Mouse (Mus musculus): ENCODE data around the gene Pcnx.
A peak's percentile ranks its signal among the peaks of the same experiment; 100 is the strongest.

Gene Pcnx

DNA sequence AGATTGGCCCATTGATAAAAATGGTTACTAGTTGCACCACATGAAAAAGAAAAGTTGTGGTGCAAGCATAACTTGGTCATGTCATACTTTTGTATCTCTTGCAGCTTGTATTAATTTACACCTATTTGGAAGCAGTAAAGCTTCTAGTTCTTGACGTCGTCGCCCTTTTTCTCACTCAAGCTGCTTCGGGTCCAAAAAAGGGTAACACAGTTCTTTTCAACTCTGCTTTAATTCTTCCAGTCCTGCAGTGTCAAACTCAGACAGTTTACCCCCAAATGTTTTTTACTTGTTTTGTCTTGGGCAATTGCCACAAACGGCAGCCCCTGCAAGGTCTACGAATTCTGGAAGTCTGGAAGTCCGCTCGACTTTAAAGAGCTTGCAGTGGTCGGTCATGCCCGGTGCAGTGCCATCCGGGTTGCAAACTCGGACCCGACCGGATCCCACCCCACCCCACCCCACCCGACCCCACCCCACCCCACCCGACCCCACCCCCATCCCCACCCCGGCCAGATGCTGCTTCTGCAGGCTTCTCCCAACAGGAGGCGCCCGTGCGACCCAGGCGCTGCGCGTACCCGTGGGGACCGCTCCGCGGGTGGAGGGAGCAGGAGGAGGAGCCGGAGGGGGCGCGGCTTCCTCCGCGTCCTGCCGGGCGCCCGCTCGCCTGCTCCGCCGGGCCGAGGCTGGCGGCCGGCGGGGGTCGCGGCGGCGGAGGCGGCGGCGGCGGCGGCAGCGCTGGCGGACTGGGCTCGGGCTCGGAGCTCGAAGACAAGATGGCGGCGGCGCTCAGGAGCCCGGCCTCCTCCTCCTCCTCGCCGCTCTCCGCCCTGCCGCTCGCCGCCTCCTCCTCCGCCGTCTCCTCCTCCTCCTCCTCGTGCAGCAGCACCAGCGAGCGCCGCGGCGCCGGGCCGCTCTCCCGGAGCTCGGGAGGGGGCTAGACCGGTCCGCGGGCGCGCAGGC is at the start of gene Pcnx:
Gene Pcnx, plus strand, starts transcription at position 673 of the 957 bp plus-strand sequence.
- DNase-seq (ENCODE audit: low spot score in 2 of 2), result peak; percentile 69 to 77

DNA sequence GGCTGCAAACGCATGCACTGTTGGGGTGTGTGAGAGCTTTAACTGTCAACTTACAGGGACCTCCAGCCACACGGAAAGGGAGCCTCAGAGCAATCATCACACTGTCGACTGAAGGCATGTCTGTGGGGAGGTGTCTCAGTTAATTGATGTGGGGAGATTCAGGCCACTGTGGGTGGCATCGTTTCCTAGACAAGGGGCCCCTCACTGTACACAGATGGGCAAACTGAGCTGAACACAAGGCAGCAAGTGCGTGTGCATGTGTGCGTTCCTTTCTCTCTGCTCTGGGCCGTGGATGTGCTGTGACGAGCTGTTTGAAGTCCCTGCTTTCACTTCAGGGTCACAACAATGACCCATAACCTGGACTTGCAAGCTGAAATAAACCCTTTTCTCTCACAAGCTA is 49.4 kb upstream of the Pcnx start:
- DNase-seq (ENCODE audit: low spot score in 2 of 2), result no peak

- no peak for DNase-seq (ENCODE audit: low spot score in 2 of 2)
These were observed 45.1 kb upstream of the Pcnx start for GRCm38 (mm10) chr12:81814742-81815141.

- no peak for DNase-seq (ENCODE audit: low spot score in 2 of 2)
These were observed 43.3 kb upstream of the Pcnx start for GRCm38 (mm10) chr12:81816330-81817125.

DNA sequence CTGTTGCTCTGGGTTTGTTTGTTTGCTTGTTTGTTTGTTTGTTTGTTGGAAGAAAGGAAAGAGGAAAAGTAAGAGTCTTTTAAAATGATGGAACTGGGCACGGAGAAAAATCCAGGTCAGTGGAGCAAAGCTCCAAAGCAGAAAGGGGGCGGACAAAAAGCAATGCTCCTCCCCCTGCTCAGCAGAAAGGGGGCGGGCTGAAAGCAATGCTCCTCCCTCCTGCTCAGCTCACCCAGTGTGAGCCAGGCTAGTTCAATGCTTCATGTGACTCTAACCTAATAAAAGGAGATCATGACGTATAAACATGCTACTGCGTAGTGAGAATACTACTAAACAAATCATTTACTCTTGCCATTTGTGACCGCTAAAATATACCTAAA is 42.7 kb upstream of the Pcnx start:
- DNase-seq (ENCODE audit: low spot score in 2 of 2), result no peak

DNA sequence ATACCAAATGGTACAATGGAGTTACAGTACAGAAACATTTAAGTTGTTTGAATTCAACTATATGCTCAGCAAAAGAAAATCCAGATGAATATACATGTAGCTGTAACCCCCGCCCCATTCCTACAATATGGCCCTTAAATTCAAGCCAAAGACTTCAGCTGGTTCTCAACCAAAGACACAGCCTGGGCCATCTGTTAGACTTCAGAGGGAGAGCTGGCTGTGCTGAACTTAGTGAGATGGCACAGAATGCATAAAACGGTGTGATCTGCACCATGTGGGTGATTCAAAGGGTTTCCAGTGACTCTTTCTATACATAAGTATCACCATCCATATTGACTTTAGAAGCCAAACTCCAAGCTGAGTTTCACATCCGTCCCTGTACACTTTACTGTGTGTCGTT is 39.1 kb upstream of the Pcnx start:
- DNase-seq (ENCODE audit: low spot score in 2 of 2), result peak in 1 of 2 experiments; percentile 16

GRCm38 (mm10) chr12:81822176-81822575 is 37.6 kb upstream of the Pcnx start:
- DNase-seq (ENCODE audit: low spot score in 2 of 2), result no peak

DNA sequence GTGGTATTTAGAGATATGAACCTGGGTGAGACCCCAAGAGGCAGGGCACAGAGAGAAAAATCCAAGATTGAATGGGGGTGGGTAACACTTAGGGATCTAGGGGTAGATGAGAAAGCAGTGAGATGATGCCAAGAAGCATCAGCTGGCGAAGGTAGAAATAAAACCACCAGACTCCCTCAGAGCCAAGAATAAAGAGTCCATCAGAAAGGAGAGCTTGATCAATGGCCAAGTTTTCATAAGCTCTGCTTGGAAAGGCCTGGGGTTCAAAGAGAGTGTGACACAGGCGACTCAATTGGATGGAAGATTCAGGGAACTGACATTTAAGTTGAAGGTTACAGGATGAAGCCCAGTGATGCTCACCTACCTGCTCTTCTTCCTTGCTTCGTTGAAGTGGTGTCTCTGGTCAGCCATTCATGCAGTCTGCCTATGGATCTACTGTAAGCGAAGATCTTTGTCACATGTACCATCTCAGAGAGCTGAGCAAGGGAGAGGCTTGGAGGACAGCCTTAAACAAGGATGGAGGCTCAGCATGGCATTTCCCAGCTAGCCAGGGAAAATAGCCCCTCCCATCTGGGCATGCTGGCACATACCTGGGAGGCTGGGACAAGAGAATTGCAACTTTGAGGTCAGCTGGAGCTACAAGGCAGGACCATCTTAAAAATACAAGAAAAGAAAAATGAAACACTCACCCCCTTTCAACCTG is 36.9 kb upstream of the Pcnx start:
- DNase-seq (ENCODE audit: low spot score in 2 of 2), result no peak

- no peak for DNase-seq (ENCODE audit: low spot score in 2 of 2)
These were observed 31.5 kb upstream of the Pcnx start for GRCm38 (mm10) chr12:81828355-81828754.

DNA sequence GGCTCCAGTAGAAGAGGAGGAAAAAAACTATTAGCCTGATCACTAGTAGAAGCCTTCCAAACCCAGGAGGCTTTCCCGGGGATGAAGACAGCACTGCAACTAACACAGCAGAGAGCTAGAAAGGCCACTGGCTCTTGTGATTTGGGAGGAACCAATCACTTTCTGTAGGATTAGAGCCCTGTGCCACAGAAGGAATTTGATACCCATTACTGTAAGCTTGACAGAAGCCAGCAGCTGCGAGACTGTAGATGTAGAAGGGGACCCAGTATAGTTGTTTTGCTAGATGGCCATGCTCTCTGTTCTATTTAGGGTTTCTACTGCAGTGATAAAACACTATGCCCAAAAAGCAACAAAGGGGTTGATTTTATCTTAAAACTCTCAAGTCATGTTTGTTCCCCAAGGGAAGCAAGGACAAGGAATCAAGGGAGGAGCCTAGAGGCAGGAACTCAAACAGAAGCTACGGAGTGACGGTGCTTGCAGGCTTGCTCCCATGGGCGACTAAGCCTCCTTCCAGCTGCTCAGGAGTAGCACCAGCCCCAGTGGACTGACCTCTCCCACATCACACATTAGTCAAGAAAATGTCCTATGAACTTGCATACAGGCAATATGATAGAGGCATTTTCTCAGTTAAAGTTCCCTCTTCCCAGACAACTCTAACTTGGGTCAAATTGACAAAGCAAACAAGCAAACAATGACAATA is 27.6 kb upstream of the Pcnx start:
- DNase-seq (ENCODE audit: low spot score in 2 of 2), result no peak

- DNase-seq (ENCODE audit: low spot score in 2 of 2), result no peak
These were observed 26.7 kb upstream of the Pcnx start for GRCm38 (mm10) chr12:81833094-81833493.

GRCm38 (mm10) chr12:81836162-81836561 is 23.7 kb upstream of the Pcnx start:
- no peak for DNase-seq (ENCODE audit: low spot score in 2 of 2)

DNA sequence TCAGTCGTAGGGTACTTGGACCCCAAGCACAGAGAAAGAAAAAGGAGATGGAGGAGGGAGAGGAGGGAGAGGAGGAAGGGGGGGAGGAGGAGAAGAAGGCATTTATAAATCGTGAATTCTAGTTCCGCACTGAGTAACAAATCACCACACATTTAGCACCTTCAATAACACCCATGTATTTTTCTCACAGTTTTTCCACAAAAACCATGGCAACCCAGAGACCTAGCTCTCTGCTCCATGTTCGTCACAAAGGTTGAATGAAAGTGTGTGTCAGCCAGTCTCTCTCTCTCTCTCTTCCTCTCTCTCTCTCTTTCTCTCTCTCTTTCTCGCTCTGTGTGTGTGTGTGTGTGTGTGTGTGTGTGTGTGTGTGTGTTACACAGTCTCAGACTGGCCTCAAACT is 22.4 kb upstream of the Pcnx start:
- DNase-seq (ENCODE audit: low spot score in 2 of 2), result no peak

DNA sequence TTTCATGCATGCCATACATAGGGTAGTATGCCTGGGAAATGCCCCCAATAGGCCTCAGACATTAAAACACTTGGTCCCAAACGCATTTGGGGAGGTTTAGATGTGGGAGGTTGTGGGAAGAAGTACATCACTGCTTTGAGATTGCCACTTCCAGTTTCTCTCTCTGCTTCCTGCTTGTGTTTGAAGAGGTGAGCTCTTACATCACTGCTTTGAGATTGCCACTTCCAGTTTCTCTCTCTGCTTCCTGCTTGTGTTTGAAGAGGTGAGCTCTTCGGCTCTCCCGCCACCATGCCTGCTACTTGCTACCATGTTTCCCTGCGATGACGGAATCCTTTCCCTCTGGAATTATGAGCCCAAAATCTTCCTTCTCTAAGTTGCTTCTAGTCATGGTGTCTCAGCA is 20.2 kb upstream of the Pcnx start:
- no peak for DNase-seq (ENCODE audit: low spot score in 2 of 2)

DNA sequence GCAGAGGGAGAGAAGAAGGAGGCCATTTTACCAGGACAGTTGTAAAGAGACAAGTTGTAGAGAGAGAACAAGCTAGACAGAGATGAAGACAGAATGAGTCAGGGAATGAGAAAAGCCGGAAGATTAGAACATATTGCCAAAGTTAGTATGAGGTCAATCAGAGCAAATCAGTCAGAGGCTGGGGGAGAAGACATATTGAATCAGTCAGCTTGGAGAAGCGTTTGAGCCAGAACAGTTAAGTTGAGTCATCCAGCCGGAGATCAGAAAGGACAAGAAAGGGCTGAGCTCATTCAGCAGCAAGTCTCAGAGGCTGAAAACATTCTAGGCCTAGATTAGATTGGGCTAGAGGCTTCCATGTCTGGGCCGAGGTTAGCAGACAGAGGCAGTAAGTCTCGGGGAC is 18.8 kb upstream of the Pcnx start:
- no peak for DNase-seq (ENCODE audit: low spot score in 2 of 2)

DNA sequence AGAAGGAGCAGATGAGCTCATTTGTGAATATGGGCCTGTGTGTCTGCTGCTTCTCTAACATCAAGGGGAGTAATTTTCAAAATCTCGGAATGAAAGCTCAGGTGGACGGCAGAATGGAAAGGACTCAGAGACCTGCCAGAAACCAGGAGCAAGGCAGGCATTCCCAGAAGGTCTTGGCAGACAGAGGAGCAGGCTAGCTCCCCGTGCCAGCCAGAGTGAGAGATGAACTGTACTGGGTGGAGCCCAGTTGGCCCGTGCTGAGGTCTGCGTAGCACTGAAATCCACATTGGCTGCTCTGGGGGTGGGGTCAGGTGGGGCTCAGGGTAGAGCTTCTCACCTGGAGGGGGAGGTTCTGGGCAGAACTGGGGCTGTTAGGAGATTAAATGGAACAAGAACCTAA is 16.3 kb upstream of the Pcnx start:
- DNase-seq (ENCODE audit: low spot score in 2 of 2), result no peak

- DNase-seq (ENCODE audit: low spot score in 2 of 2), result no peak
These were observed 15.3 kb upstream of the Pcnx start for GRCm38 (mm10) chr12:81844572-81844971.

- no peak for DNase-seq (ENCODE audit: low spot score in 2 of 2)
These were observed 14.8 kb upstream of the Pcnx start for GRCm38 (mm10) chr12:81844981-81845380.

DNA sequence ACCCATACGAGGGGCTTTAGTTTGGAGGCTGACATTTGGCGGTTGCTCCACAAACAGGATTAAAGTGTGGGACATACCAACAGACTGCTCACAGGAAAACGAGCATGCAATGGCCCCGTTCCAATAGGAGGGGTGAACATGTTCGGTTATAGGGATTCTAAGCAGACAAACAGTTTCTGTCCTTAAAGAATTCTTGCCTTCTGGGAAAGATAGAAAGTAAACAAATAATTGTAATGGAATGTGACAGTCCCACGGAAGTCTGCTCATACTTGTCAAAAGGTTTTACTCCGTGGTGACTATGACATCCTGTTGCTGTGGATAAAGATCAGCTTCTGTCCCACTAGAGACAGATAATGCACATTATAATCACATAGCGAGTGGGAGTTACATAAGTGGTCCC is 10.2 kb upstream of the Pcnx start:
- no peak for DNase-seq (ENCODE audit: low spot score in 2 of 2)

- DNase-seq (ENCODE audit: low spot score in 2 of 2), result no peak
These were observed 7.3 kb upstream of the Pcnx start for GRCm38 (mm10) chr12:81852551-81852950.

GRCm38 (mm10) chr12:81852977-81853376 is 6.8 kb upstream of the Pcnx start:
- DNase-seq (ENCODE audit: low spot score in 2 of 2), result no peak

GRCm38 (mm10) chr12:81853543-81853942 is 6.3 kb upstream of the Pcnx start:
- no peak for DNase-seq (ENCODE audit: low spot score in 2 of 2)

Measured in right cerebral cortex, postnatal 36 days (tissue).